Mouse (Mus musculus) cerebellum, adult 2 months (tissue): ENCODE data around the gene Hsfy2.

Source experiments
- CTCF ChIP-seq: fragments of 200-500 bp; IDR thresholded peaks from 2 replicates; pipeline ENCODE4 v1.5.1; 2011; ENCODE audit warnings: low read depth, mild to moderate bottlenecking, control low read depth, low read length, moderate library complexity, borderline replicate concordance; ENCODE audit not compliant: insufficient read depth
- POLR2A ChIP-seq: fragments of 200-500 bp; IDR thresholded peaks from 2 replicates; pipeline ENCODE4 v1.6.1; 2011; ENCODE audit warnings: low read length, control low read depth, borderline replicate concordance; ENCODE audit not compliant: insufficient read depth

DNA sequence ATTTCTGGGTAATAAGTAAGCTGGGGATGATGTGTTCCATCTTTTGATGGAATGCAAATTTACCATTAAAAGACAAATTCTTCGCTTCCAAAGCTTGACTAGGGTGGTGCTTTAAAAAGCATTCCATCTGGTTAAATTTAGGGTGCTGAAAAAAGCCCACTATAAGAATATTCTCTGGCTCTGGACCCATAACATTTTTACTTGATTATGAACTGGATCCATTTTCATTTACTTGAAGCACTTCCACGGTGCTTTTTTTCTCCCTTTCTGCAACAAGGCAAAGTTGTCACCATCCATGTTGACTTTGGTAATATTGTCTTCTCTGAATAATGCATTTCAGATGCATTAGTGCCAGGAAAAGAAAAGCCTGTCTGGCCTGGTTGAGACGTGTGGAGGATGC, 27.4 kb upstream of the Hsfy2 start:
- TF ChIP-seq CTCF, result no peak
- no peak for TF ChIP-seq POLR2A
